Mouse (Mus musculus) midbrain, embryonic 13.5 days (tissue): ENCODE measurements around the gene Srpr. TPM values are rescaled to one million over a fixed set of nuclear protein-coding genes. Genes with fewer than 3 reads are reported as not detected.

ENCODE experiments used
- ATAC-seq: fragments of 200-750 bp; cut with Nextera tagmentation; 2 replicates; pipeline ENCODE4 v1.8.0; 2017; ENCODE audit warnings: mild to moderate bottlenecking, moderate TSS enrichment, moderate library complexity
- H3K27ac ChIP-seq: fragments of 300-500 bp; sonication (generic); 2 replicates; pipeline ENCODE4 v1.5.1; 2015; ENCODE audit warnings: inconsistent platforms, mild to moderate bottlenecking, moderate library complexity
- H3K27me3 ChIP-seq: fragments of 300-500 bp; sonication (generic); 2 replicates; pipeline ENCODE4 v1.6.1; 2015; ENCODE audit warnings: mild to moderate bottlenecking, inconsistent platforms
- H3K36me3 ChIP-seq: fragments of 300-500 bp; sonication (generic); 2 replicates; pipeline ENCODE4 v1.6.1; 2015; ENCODE audit warnings: mild to moderate bottlenecking, inconsistent platforms
- H3K4me1 ChIP-seq: fragments of 300-500 bp; sonication (generic); replicated peaks from 2 replicates; pipeline ENCODE4 v1.6.1; 2015; ENCODE audit warnings: inconsistent platforms
- H3K4me2 ChIP-seq: fragments of 300-500 bp; sonication (generic); replicated peaks from 2 replicates; pipeline ENCODE4 v1.6.1; 2015; ENCODE audit warnings: moderate library complexity, mild to moderate bottlenecking, inconsistent platforms
- H3K4me3 ChIP-seq: fragments of 300-500 bp; sonication (generic); replicated peaks from 2 replicates; pipeline ENCODE4 v1.5.1; 2015; ENCODE audit warnings: mild to moderate bottlenecking, inconsistent platforms
- H3K9ac ChIP-seq: fragments of 300-500 bp; sonication (generic); replicated peaks from 2 replicates; pipeline ENCODE4 v1.6.1; 2015; ENCODE audit warnings: mild to moderate bottlenecking, inconsistent platforms
- H3K9me3 ChIP-seq: fragments of 300-500 bp; sonication (generic); 2 replicates; pipeline ENCODE4 v1.6.1; 2016; ENCODE audit warnings: mild to moderate bottlenecking, inconsistent platforms
- WGBS: fragments of 180-500 bp; shearing (Covaris S2); methylation state at CpG from one replicate; pipeline ENCODE4 v1.1.7; 2015; 5-methylcytosine and 5-hydroxymethylcytosine counted together
- polyA plus RNA-seq: library from polyadenylated mRNA; unstranded; fragments of >200 nt; fragmentation: Nextera tagmentation; extraction: Ambion mirVana; gene quantifications from 2 replicates; pipeline ENCODE4 v1.2.1, GENCODE M21; 2015

Gene Srpr
- polyA plus RNA-seq, 1 experiment from 2014 or later, result 69.9 TPM

DNA sequence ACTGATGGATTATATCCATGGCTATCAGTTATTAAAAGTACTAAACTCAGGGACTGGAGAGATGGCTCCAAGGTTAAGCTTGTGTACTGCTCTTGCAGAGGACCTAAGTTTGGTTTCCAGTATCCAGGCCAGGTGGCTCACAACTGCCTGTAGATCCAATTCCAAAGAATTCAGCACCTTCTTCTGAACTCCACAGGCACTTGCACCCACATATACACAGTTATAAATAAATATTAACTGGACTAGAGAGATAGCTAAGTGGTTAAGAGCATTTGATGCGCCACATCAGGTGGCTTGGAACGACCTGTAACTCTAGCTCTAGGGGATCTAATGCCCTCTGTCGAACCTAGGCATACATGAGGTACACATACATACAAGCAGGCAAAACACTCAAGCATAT, 28.7 kb downstream of the Srpr start:
- Histone ChIP-seq H3K27ac (no peak overlapping the region), H3K36me3 (peaks cover 54% of the 10 kb centered on the region), H3K9me3 (no peaks in the 10 kb centered on the region), H3K4me1 (no peaks in the 10 kb centered on the region), H3K4me2 (no peak overlapping the region), H3K9ac (no peak overlapping the region), H3K27me3 (no peaks in the 10 kb centered on the region), H3K4me3 (no peak overlapping the region)
- WGBS, result 91% methylated on average over 3 of the region's 3 CpGs
- ATAC-seq, result no peak

DNA sequence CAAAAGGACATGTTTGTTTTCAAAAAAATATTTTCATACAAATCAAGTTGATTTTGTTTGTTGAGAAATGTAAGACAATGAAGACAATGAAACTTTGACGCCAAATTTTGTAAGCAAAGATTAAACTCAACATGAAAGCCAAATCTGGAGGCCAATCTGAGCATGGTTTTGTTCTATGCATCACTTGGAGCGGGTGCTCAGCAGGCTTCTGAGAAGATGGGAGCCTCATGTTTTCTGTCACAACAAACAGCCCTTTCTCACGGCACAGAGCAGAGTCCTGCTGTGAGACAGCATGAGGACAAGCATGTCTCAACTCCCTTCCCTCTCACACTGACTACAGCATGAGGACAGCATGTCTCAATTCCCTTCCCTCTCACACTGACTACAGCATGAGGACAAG, 36.0 kb downstream of the Srpr start:
- no peak overlapping the region for H3K4me2 ChIP-seq
- H3K27me3 ChIP-seq, result no peaks in the 10 kb centered on the region
- ATAC-seq, result no peak
- no peak overlapping the region for H3K27ac ChIP-seq
- WGBS, result 60% methylated on average over 3 of the region's 3 CpGs
- H3K36me3 ChIP-seq, result peaks cover 48% of the 10 kb centered on the region
- no peaks in the 10 kb centered on the region for H3K9me3 ChIP-seq
- H3K9ac ChIP-seq, result no peak overlapping the region
- no peak overlapping the region for H3K4me3 ChIP-seq
- H3K4me1 ChIP-seq, result no peaks in the 10 kb centered on the region

DNA sequence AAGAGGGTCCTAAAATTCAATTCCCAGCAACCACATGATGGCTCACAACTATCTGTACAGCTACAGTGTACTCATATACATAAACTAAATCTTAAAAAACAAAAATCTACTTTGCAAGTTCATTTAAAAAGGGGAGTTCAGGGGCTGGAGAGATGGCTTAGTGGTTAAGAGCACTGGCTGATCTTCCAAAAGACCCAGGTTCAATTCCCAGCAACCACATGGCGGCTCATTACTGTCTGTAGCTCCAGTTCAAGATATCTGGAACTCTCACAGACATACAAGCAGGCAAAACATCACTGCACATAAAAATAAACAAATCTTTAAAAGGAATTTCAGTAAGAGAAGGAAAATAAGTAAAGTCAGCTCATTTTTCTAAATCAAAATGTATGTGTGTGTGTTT, 38.4 kb downstream of the Srpr start:
- Histone ChIP-seq H3K9ac (no peak overlapping the region), H3K9me3 (no peaks in the 10 kb centered on the region), H3K36me3 (peaks cover 27% of the 10 kb centered on the region), H3K4me3 (no peak overlapping the region), H3K4me2 (no peak overlapping the region), H3K27me3 (no peaks in the 10 kb centered on the region), H3K27ac (no peak overlapping the region), H3K4me1 (no peaks in the 10 kb centered on the region)
- WGBS, result 94% methylated on average over 1 of the region's 1 CpGs
- no peak for ATAC-seq

DNA sequence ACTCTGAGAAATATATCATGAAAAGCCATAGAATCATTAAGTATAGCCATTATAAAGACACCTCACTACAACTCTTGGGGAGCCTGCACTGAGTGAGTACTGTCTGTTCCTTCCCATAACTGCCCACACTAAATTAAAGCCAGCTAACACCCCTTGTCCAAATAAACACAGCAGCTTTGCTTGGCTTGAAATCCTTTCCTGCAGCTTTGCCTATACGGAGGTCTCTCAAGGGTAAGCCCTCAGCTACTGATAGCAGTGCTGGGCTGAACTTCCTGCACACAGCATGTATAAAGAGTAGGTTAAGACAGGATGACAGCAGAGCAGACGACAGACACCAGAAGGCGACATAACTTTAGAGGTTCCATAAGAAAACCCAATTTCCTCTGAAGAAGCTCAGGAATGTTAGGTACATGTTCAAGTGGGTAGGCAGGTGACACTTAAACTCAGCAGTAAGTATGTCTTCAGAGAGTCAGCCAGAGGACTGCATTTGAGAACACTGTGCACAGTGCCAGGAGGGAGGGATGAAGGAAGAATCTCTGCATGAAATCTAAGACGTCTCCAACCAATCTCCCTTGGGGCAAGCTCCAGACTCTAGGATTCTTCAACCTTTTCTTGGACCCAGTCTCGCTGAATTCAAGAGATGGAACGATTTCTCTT, 39.1 kb downstream of the Srpr start:
- no peak overlapping the region for H3K4me2 ChIP-seq
- no peak overlapping the region for H3K27ac ChIP-seq
- H3K36me3 ChIP-seq, result peaks cover 23% of the 10 kb centered on the region
- ATAC-seq, result no peak
- H3K9ac ChIP-seq, result no peak overlapping the region
- 88% methylated on average over 6 of the region's 6 CpGs for WGBS
- no peaks in the 10 kb centered on the region for H3K9me3 ChIP-seq
- no peaks in the 10 kb centered on the region for H3K4me1 ChIP-seq
- H3K4me3 ChIP-seq, result no peak overlapping the region
- no peaks in the 10 kb centered on the region for H3K27me3 ChIP-seq

GRCm38 (mm10) chr9:35239734-35240133, 39.8 kb downstream of the Srpr start:
- Histone ChIP-seq H3K4me2 (no peak overlapping the region), H3K27me3 (no peaks in the 10 kb centered on the region), H3K4me3 (no peak overlapping the region), H3K27ac (no peak overlapping the region), H3K9me3 (no peaks in the 10 kb centered on the region), H3K9ac (no peak overlapping the region), H3K36me3 (peaks cover 16% of the 10 kb centered on the region), H3K4me1 (no peaks in the 10 kb centered on the region)
- no peak for ATAC-seq
- 75% methylated on average over 1 of the region's 1 CpGs for WGBS

DNA sequence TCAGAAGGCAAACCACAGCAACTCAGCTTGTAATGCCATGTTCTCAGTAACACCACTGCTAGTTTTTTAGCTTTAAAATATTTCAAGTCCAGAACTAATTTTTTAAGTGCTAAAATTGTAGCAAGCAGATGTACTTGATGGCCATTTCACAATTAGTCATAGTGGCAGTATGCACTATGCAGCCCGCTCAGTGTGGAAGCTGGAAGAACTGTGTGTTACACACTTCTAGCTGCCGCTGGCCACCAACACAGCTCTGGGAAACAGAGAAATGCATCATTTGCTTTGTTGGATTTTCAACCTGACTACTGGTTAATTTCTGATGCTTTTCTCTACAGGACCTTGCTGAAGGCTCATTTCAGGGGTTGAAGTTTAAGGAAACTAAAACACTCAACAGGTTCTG, 47.4 kb downstream of the Srpr start:
- Histone ChIP-seq H3K4me2 (no peak overlapping the region), H3K9me3 (no peaks in the 10 kb centered on the region), H3K36me3 (peaks cover 8% of the 10 kb centered on the region; the same call in 1 of the 2 replicates), H3K27ac (no peak overlapping the region), H3K4me1 (0 out of 2 replicates have a peak, but pooled peaks cover 3% of the 10 kb centered on the region), H3K4me3 (no peak overlapping the region), H3K9ac (no peak overlapping the region), H3K27me3 (no peaks in the 10 kb centered on the region)
- ATAC-seq, result no peak
- WGBS, result 99% methylated on average over 2 of the region's 2 CpGs

GRCm38 (mm10) chr9:35249476-35249875, 49.5 kb downstream of the Srpr start:
- Histone ChIP-seq H3K4me2 (no peak overlapping the region), H3K27me3 (no peaks in the 10 kb centered on the region), H3K4me1 (0 out of 2 replicates have a peak, but pooled peaks cover 3% of the 10 kb centered on the region), H3K9me3 (no peaks in the 10 kb centered on the region), H3K36me3 (peaks cover 12% of the 10 kb centered on the region), H3K27ac (no peak overlapping the region), H3K4me3 (no peak overlapping the region), H3K9ac (no peak overlapping the region)
- ATAC-seq, result no peak

GRCm38 (mm10) chr9:35257365-35257764, 57.4 kb downstream of the Srpr start:
- no peak overlapping the region for H3K27ac ChIP-seq
- WGBS, result 95% methylated on average over 7 of the region's 7 CpGs
- H3K36me3 ChIP-seq, result peaks cover 14% of the 10 kb centered on the region
- no peak overlapping the region for H3K4me2 ChIP-seq
- no peaks in the 10 kb centered on the region for H3K4me1 ChIP-seq
- no peak overlapping the region for H3K4me3 ChIP-seq
- H3K27me3 ChIP-seq, result no peaks in the 10 kb centered on the region
- H3K9me3 ChIP-seq, result no peaks in the 10 kb centered on the region
- no peak overlapping the region for H3K9ac ChIP-seq
- no peak for ATAC-seq

GRCm38 (mm10) chr9:35262418-35262817, 62.4 kb downstream of the Srpr start:
- no peak overlapping the region for H3K4me2 ChIP-seq
- no peak overlapping the region for H3K27ac ChIP-seq
- H3K27me3 ChIP-seq, result no peaks in the 10 kb centered on the region
- H3K9me3 ChIP-seq, result no peaks in the 10 kb centered on the region
- no peak overlapping the region for H3K9ac ChIP-seq
- H3K4me3 ChIP-seq, result no peak overlapping the region
- H3K4me1 ChIP-seq, result peaks cover 17% of the 10 kb centered on the region
- H3K36me3 ChIP-seq, result peaks cover 14% of the 10 kb centered on the region; the same call in 1 of the 2 replicates
- WGBS, result 94% methylated on average over 4 of the region's 4 CpGs
- no peak for ATAC-seq

GRCm38 (mm10) chr9:35263431-35263830, 63.5 kb downstream of the Srpr start:
- H3K9ac ChIP-seq, result no peak overlapping the region
- no peak overlapping the region for H3K4me2 ChIP-seq
- no peak for ATAC-seq
- H3K27ac ChIP-seq, result no peak overlapping the region
- H3K4me1 ChIP-seq, result peaks cover 21% of the 10 kb centered on the region
- H3K27me3 ChIP-seq, result no peaks in the 10 kb centered on the region
- H3K4me3 ChIP-seq, result no peak overlapping the region
- H3K9me3 ChIP-seq, result no peaks in the 10 kb centered on the region
- H3K36me3 ChIP-seq, result peaks cover 10% of the 10 kb centered on the region; the same call in 1 of the 2 replicates
- 97% methylated on average over 2 of the region's 2 CpGs for WGBS

- no peak overlapping the region for H3K4me2 ChIP-seq
- WGBS, result 94% methylated on average over 3 of the region's 3 CpGs
These were observed 64.5 kb downstream of the Srpr start for GRCm38 (mm10) chr9:35264509-35264908.

DNA sequence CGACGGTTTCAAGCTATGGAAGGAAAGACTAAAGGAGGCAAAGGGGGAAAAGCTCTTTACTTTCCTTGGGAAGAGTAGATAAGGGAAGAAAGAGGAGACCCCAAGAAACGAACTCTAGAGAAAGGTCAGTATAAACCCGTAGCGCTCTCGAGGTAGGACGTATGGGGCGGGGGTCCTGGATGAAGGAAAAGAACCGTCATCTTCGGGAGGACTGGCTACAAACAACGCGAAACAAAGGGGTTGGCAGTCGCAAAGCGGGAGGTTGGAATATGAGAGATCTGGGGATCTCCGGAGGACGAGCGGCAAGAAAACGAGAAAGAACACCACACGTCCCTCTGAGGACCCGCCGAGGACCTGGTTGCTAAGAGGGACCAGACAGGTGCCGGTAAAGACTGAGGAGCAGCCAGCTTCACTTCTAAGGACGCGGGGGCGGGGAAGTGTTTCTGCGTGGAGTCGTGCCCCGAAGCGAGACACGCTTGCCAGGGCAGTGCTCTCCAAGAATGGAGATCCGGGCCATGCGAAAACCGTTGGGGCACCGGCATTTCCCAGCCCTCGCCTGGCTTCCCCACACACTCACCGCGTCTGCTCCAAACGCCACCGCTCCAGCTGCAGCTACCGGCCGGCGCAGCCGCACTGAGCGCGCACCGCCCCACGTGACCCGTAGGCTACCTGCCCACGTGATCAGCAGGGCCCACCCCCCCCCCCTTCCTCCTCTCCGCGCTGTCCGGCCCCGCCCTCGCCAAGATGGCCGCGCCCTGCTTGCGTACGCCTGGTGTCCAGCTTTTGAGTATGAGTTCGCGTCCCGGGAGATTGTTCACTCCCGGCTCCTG, 67.4 kb downstream of the Srpr start, which contains the start of the genes Fam118b and Rpusd4:
Gene Fam118b, minus strand, starts transcription at position 660 of the 830 bp plus-strand sequence.
Gene Rpusd4, plus strand, starts transcription at position 720 of the 830 bp plus-strand sequence.
- Histone ChIP-seq H3K4me1 (peaks cover 25% of the 10 kb centered on the region), H3K36me3 (peaks cover 18% of the 10 kb centered on the region), H3K27ac (peak within 1 kb of the TSS; percentile 88), H3K27me3 (no peaks in the 10 kb centered on the region), H3K4me2 (peak within 1 kb of the TSS; percentile 80), H3K4me3 (peak within 1 kb of the TSS; percentile 79), H3K9me3 (no peaks in the 10 kb centered on the region), H3K9ac (peak within 1 kb of the TSS; percentile 88)
- peak; percentile 97 for ATAC-seq
- under 1% methylated on average over 61 of the region's 62 CpGs for WGBS

More at GRCm38 (mm10) chr9:35264509-35264908, 64.5 kb downstream of the Srpr start:
- Histone ChIP-seq H3K4me3 (no peak overlapping the region), H3K36me3 (peaks cover 10% of the 10 kb centered on the region; the same call in 1 of the 2 replicates), H3K9ac (no peak overlapping the region), H3K27ac (no peak overlapping the region), H3K9me3 (no peaks in the 10 kb centered on the region), H3K27me3 (no peaks in the 10 kb centered on the region), H3K4me1 (peaks cover 25% of the 10 kb centered on the region)
- ATAC-seq, result no peak
